Mouse (Mus musculus) retina, postnatal 7 days (tissue): ENCODE measurements around the gene Ap4b1.

Experiments used
- DNase-seq: peaks from one replicate; pipeline ENCODE4 v3.0.0-alpha.2; 2012; ENCODE audit warnings: low read depth, low spot score

Ap4b1 gene

DNA sequence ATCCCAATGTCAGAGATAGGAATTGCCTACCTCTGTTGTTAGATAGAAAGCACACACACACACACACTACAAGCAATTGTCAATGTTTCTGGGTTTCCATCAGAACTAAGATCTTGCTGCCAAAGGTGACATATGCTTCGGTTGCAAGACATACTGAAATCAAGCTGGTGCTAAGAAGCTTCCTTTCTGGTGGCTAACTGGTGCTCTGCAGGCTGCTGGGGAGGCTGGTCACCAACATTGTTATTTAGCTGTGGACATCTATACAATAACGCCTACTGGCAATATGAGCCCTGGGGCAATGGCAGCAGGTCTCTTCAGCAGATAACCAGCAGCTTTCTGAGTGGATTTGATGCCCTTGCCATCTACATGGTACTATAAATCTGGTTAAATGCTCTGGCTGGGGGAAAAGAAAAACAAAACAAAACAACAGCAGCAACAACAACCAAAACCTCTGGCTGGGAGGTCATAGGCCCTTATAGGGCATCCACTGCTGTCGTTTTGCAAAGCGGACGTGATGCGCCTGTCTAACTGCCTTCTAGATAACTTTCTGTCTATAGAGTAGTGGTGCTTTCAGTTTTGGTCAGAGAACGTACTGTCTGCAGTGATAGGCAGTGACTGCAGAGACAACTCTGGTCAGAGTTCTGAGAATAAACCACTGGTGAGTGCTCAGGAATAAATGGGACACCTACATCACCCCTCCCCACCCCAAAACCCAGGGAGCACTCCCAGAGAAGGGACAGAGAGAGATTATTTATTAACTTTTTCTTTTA is 47.9 kb downstream of the Ap4b1 start:
- DNase-seq, result no peak

DNA sequence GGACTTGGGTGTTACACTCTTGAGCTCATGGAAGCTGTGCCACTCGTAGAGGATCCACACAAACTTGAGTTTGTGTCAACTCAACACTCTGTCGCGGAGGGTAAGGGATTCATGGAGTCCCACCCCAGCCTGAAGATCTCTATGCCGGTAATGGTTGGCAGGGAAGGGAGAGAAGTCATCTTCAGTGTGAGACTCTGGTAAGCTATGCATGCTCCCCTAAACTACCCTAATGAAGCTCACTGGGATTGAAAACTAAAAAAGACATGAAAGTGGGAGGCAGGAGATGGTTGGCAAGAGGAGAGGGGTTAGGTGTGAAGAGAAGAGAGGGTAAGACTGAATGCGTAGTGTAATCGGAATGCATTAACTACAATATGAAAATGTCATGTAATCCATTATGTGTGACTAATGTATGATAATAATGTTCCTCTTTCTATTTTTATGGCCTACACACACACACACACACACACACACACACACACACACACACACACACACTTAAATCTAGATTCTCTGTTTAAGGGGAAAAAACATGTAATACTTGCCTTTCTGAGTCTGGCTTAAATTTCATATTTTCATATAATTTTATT is 48.8 kb downstream of the Ap4b1 start:
- DNase-seq, result no peak

DNA sequence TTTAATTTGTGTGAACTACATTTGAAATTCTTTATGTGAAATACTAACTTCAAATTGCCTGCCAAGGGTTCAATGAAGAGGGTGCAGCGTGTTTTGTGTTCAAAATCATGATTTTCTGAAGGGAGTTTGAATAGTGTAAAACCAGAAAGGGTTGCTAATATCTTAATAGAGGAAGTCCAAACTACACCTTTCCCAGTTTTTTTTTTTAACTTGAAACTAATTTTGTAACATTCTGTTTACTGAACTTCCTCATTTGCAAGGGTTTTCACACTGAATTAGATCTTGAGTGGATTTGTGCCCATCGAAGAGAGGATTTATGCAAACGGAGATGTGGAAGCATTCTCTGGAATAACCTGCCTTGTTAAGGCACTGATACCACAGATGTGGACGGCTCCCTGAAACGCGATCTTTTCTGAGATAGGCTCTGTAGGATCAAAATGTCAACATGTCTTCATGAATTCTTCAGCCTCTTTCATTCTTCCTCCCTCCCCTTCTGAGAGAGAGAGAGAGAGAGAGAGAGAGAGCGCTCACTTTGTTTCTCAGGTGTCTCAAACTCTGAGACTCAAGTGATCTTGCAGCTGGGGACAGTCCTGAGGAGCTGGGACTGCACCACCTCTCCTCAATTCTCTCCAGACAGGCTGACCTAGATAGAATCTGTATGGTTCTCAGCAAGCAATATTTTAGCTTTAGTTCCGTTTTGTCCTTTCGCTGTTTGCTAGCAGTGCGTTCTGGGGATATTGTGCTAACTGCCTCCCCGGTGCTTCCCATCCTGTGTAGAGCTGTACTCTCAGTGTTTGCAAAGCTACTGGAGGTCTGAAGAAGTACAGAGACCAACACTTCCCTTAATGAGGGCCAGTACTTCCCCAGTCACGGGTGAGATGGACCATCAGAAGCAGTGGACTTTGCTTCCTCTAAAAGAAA is 49.8 kb downstream of the Ap4b1 start, which contains the start of gene Ptpn22:
Gene Ptpn22 (plus strand): TSS at position 915 of the 921 bp plus-strand sequence.
- no peak for DNase-seq

DNA sequence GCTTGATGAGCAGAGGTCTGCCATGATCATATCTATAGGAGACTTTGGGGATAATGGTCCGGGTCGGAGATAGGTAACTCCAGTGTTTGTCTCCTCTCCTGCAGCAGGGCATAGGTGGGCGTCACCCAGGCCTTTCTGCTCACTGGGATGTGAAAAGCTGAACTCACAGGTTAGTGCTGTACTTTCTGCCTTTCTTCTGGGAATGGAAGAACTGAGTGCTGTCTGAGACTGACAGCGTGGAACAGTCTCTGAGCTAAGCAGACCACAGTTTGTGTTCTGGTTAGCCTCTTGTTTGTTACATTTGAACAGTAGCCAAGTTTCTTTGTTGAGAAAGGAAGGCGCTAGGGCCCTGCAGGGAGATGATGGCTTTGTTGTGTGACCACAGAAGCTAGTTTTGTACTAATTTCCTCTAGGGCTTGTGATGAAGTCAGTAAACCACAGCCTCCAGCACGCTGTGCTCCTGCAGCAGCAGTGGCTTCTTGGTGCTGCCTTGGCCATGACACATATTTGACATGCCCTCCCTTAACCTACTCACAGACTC is 50.6 kb downstream of the Ap4b1 start:
- no peak for DNase-seq

DNA sequence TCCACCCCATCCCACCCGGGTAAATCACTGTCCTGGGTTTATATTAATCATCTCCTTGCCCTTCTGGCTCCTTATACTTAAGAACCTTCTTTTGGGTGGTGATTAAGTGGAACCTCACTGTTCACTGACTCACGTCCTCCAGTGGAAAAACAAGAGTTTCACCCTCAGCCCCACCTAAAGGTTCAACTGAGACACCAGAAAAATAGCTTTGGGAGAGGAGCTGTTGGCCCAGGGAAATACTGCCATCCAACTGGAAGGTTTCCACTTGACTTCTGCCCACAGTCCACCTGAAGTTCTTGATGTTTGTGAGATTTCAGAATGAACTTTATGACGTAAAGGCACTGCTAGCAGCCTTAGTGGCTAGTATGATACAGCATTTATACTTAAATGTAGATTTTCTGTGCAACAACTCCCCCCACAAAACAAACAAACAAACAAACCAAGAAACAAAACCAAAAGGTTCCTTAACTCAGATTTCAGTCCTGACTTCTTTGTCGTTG is 53.5 kb downstream of the Ap4b1 start:
- no peak for DNase-seq

GRCm38 (mm10) chr3:103864200-103864599 is 54.9 kb downstream of the Ap4b1 start:
- DNase-seq, result no peak

DNA sequence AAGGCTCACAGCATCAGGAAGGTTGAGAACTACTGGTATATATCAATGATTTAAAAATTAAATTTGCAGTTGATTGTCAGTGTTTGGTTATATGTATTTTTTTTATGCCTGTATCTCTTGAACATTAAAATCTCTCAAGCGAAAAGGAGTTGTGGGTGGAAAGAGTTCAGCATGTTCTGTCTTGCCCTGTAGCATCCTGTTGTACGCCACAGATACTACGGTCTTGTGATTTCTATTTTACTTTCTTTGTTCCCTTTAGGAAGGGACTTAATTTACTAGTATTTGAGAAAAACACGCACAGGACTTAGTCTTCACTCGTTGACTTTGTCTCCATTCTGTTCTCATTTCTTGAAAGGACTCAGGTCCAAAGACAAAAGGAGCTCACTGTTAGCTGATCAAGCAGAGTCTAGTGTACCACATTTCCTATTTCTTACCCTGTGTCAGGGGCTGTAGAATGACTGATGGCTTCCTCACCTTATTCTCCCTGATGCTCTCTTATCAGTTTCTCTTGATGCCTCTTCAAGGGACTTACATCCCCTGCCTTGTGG is 58.2 kb downstream of the Ap4b1 start:
- no peak for DNase-seq

- DNase-seq, result no peak
These were observed 58.7 kb downstream of the Ap4b1 start for GRCm38 (mm10) chr3:103868008-103868407.
